Mouse (Mus musculus): ENCODE measurements around the gene Atoh7.
"Not testable (repeated sequence)": the region's sequence is repeated elsewhere in the genome, so short reads cannot be mapped to it uniquely, and the experiment has no call there.

The Atoh7 gene

DNA sequence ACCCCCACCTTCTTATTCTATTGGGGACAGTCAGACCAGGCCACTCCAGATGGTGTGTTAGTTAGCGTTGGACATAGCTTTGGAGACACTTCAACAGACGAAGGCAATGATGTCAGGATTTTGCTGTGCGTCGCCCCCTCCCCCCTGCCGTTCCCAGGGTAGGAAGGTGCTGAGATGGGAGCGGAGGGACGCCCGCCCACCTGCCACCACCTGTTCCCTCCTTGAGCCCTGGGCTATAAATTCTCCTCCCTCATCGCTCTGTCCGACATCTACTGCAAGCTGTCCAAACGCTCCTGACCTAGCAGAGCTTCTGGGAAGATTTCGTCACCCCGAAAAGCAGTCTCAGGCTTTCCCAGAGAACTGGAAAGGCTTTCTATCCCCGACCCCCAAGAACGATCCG lies at the start of gene Atoh7:
Gene Atoh7, plus strand, starts transcription at position 131 of the 400 bp plus-strand sequence.
- no peak for DNase-seq

DNA sequence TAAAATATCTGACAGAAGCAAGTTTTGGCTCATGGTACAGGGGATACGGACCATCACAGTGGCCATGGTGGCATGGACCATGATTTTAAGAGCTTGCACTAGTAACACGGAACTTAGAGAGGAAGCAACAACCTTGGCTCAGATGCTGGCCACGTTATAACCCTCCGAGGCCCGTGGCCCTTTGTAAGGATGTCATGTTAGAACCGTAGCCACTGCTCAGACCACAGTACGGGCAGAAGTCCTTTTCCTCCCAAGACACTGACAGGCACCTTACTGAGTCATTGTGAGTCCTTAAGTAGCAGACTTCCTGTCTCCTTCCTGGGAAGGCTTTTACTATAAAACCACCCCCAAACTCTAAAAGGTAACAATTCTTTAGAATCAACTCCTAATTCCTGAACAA lies 48.2 kb upstream of the Atoh7 start:
- DNase-seq: no peak

DNA sequence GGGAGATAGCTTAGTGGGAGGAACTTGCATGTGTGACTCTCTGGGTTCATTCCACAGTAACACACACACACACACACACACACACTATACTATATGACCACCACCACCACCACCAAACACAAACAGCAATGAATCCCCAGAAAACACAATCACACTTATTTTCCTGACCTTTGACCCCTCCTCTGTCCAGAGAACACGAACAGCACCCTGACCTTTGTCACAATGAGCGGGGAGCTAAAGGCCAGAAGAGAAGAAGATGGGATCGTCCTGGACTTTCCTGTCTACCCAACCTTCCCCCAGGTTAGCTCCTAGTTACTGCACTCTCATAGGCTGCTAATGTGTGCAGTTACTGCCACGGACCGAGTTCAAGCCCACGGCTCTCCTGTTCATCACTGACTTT lies 47.4 kb upstream of the Atoh7 start:
- DNase-seq: no peak

DNA sequence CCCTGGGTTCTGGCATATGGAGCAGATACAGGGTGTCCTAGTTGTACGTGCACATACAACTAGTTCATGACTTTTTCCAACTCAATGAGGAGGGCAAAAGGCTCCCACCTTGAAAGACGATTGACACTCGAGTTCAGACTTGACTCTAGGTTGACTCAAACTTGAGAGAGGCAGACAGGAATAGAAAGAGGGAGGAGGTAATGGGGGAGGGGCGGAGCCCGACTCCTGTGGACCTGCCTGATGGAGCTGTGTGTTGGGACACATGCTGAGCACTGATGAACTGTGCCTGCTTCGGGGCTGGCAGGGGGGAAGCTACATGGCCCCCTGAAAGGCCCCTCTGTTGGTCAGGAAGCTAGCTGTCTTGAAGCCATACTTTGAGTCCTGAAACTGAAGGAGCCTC lies 46.4 kb upstream of the Atoh7 start:
- no peak for DNase-seq

DNA sequence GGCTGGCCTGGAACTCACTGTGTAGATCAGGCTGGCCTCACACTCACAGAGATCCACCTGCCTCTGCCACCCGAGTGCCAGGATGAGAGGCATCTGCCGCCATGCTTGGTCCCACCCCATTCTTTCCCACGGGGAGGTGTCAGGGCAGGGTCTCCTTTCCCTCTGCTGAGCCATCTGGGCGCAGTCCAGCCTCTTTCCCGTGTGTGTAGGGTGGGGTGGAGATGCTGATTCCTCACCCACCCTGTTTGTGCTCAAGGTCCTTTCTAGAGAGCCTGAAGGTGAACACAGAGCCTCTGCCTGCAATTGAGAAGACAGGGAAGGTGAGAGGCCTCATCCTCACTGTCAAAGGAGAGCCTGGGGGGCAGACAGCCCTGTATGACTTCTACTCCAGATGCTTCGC lies 45.4 kb upstream of the Atoh7 start:
- DNase-seq: not testable (repeated sequence)

DNA sequence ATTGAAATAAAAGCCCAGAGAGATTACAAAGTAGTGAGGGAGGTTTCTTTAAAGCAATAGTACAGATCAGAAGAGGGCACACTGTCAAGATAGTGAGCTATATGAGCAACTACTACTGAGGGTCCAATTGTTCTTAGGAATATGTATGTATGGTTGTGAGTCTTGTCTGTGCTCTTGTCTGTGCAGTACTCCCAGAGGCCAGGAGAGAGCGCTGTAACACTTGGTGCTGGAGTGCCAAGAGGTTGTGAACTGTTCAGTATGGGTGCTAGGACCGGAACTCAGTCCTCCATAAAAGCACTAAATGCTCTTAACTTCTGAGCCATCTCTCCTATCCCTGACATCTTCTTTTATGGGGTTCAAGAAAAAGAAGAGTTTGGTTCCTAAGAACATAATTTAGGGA lies 44.9 kb upstream of the Atoh7 start:
- no peak for DNase-seq

DNA sequence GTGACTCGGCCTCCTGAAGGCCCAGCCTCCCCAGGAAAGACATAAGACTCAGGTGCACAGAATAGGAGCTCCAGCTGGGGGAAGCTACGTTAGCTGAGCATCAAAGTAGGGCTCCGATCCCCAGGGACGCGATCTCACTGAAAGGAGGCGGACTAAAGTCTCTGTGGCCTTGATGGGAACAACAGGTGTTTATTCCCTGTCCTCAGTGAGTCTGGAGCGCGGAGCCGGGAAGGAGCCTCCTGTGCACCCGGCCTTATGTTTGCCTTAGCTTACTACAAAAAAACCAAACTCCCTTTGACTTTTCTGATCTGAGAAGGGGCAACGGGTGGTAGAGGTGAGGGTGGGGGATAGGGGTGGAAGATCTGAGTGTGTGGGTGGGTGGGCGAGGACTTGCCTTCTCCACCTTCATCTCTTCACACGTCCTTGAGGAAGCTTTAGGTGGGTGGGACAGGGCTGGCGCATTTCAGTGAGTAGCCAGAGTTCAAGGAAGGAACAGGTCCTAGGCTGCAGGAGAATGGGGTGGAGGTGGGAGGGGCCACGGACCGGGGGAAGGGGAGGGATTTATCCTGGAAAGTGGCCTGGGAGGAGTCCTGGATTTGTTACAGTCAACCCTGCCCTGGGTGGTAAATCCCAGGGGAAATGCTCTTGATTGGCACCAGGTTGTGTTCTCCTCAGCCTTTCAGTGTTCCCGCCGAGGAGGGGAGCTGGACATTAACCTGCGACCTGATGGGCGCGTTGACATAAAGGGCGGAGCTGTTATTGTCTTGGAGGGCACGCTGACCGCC lies 42.3 kb upstream of the Atoh7 start:
- DNase-seq: no peak

DNA sequence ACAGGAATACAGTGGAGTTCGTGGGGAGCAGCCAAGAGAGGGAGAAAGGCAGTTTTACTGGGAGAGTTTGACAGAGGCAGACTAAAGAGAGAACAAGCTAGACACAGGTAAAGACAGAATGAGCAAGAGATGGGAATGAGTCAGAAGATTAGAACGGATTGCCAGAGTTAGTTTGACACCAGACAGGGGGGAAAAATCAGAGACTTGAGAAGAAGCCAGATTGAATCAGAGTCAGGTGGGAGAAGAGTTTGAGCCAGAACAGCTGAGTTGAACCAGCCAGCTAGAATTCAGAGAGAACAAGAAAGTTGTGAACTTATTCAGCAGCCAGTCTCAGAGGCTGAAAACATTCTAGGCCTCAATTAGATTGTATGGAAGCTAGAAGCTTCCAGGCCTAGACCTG lies 39.6 kb upstream of the Atoh7 start, which contains the start of gene Pbld1:
Gene Pbld1, plus strand, starts transcription at position 301 of the 400 bp plus-strand sequence.
- DNase-seq: no peak

DNA sequence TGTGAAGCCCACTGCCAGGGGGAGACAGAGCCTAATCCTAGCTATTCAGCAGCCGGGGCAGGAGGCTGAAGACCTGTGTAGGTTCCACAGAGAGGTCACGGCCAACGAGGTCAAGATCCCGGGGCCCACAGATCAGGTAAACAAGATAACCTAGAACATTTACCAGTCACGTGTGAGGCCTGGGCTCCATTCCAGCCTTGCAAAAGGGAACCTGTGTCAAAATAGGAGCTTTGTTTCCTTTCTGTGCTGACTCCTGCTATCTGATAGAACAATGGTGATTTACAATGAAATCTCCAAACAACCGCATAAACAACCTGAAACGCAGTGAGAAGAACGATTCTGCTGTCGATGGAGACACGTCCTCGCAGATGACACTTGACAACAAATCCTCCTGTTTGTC lies 39.0 kb upstream of the Atoh7 start:
- no peak for DNase-seq

DNA sequence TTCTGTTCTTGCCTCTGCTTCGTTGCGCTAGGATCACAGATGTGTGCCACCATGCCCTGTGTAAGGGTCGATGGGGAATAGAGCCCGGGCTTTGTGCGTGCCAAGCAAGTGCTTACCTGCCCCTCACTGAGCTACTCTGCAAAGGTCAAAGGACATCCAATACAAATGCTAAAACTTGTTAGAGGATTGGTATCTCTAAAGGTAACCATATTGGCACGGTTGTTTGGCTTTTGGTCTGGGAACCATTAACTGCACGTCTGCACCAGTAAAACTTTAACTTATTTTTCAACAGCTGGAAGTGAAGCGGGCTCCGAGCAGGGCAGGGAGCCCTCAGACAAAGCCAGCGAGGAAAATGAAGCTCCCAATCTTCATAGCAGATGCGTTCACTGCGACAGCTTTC lies 38.2 kb upstream of the Atoh7 start:
- DNase-seq: no peak

DNA sequence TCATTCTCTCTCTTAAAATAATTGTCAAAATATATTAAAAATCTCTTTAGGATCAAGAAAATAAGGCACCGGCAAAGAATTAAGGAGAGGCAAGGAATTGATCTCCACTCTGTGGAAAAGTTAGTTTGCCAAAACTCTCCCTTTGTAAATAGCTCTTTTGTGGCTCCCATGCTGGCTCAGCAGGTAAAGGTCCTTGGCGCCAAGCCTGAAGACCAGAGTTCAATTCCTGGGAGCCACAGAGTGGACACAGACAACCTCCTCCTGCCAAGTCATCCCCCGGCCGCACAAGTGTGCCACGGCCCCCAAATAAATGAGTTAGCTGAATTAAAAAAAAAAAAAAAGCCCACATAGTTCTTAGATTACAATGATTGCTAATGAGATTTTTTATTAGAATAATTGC lies 36.8 kb upstream of the Atoh7 start:
- DNase-seq: no peak

DNA sequence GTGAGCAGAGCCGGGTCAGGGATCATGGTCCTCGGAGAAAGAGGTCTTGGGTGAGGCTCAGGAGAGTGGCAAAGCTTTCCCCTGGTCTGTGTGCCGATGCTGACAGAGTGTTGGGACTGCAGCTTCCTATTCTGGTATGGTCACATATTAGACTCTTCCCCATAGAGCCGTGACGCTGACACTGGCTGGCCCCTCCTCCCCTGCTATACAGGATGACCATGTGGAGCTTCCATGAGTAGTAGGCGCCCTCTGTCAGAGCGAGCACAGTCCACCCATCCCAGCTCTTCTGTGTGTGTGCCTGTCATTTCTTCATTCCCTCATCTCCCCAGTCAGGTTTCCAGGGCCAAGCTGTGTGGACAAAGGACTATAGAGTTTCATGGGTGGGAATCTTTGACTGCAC lies 36.1 kb upstream of the Atoh7 start:
- no peak for DNase-seq

DNA sequence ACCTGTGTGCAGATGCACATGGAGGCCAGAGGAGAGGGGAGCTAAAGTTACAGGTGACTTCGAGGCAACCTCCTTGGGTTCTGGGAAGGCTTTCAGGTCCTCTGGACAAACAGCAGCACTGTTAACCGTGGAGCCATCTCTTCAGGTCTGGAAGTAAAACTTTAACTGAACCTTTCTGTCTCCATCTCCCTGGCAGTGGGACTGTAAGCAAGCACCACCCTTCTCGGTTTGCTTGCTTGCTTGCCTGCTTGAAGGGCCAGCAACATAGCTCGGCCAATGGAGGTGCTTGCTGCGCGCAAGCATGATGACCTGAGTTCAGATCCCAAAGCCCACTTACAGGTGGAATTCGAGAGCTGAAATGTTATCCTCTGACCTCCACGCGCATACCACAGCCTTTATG lies 34.9 kb upstream of the Atoh7 start:
- no peak for DNase-seq

DNA sequence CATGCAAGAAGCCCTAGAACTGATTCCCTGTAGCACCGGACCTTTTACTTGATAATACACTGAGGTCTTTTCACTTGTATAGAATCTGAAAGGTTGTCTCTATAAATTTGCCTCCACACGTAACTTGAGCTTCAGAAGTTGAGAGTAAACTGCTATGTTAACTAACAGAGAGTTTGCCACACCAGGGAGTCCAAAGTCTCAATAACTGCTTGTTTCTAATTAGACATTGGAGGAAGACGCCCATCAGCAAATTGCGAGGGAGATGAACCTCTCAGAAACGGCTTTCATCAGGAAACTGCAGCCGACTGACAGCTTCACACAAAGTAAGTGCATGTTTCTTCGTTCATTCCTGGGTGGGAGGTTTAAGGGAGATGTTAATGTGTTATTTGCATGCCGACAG lies 33.9 kb upstream of the Atoh7 start:
- no peak for DNase-seq

DNA sequence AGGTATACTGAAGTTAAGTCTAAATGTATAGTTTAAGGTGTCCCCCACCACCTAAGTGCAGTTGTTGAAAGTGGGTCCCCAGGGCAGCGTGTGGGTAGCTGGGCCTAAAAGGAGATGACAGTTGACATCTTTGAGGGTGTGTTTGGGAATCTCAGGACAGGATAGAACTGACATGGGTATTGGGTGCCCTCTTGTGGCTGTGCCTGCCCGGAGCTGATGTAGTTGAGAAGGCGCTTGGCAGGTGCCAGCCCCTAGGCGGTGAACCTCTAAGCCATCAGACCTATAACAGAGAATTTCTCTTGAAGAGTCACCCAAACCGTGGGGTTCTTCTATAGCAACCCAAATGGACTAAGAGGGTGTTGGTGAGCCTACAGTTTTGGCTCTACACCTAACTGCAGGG lies 33.5 kb upstream of the Atoh7 start:
- peak; percentile 76 for DNase-seq

DNA sequence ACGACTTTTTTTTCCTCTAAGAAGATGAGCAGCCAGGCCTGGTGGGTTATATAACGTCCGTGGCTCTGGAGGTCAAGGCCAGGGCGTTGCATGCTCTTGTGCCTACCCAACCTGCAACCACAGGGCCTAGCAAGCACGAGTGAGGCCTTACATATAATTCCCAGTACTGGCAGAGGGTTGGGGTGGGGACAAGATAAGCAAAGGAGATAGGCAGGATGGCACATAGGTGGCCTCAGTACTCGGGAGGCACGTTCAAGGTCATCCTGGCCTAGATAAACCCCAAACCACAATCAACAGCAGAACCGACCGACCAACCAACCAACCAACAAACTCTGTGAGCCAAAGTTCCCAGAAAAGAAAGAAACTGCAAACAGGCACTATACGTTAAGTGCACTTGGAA lies 13.1 kb upstream of the Atoh7 start:
- DNase-seq: no peak

DNA sequence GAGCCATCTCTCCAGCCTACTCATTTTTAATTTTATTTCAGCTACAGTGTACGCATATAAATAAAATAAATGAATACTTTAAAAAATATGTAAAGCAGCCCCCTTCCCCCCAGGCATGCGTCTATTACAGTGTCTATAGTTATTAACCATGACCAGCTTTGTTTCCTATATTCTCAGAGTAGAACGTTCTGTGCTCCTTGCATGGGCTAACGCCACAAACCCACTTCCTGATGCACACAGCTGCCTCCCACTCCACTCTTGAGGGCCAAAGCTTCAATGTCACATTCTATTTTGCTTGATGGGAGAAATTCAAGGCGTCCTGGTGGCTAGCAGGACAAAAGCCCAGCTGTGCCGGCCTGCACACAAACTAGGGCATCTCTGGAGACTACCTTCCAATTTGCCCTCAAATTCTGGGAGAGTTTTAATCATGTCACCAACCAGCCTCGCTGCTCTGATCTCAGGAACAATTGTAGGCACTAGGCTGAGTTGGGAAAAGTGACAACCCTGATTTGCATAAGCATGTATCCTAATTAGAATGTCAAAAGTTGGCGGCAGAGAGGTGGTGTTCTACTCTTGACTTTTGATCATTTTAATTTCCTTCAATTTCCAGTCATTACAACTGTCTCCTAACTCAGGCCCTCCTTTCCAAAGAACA lies 10.2 kb upstream of the Atoh7 start:
- no peak for DNase-seq

DNA sequence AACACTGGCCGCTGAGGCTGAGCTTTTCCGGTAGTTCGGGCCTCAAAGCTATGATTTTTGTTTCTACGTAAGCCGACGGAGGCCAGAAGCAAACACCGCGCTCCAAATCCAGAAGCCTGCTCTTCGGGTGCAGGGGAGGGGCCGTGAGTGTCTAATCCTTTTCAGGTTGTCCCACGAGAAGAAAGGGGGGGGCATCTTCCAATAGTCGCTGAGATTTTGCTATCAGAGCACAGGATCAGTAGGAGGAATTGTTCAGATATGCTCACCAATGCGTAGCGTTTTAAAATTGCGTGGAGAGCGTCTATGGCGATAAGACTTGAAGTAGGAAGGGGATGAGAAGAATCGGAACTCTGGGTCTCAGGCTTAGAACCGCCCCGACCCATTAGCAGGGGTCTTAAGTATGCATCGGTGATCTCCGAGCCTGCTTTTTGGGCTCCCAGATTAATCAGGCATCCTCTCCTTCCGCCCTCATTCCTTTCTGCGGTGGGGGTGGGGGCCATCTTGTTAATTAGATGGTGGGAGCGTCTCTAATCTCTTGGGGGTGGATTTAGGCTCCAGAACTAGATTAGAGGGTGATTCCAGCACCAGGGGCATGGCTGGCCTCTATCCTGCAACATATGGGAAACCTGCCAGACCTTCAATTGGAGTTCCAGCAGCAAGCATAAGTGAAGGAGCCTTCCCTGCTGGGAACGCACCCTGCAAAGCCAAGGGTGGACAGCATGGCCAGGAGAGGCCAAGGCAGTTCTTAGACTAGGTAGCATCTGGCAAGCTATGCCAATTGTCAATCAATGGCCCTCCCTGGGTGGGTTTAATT lies 9.5 kb upstream of the Atoh7 start:
- DNase-seq: peak; percentile 9

DNA sequence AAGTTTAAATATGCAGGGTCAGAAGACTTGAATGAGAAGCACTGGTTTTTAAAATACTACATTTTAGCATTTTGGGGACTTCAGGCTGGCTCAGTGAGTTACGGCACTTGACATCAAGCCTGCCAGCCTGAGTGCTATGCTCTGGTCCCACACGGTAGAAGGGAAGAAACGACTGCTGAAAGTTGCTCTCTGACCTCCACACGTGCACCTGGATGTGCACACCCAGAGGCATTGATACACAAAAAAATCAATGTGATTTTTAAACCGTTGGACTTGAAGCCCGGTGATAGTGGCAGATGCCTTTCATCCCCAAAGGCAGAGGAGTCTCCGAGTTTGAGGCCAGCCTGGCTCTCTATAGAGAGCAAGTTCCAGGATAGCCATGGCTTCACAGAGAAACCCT lies 7.5 kb upstream of the Atoh7 start:
- DNase-seq: no peak

DNA sequence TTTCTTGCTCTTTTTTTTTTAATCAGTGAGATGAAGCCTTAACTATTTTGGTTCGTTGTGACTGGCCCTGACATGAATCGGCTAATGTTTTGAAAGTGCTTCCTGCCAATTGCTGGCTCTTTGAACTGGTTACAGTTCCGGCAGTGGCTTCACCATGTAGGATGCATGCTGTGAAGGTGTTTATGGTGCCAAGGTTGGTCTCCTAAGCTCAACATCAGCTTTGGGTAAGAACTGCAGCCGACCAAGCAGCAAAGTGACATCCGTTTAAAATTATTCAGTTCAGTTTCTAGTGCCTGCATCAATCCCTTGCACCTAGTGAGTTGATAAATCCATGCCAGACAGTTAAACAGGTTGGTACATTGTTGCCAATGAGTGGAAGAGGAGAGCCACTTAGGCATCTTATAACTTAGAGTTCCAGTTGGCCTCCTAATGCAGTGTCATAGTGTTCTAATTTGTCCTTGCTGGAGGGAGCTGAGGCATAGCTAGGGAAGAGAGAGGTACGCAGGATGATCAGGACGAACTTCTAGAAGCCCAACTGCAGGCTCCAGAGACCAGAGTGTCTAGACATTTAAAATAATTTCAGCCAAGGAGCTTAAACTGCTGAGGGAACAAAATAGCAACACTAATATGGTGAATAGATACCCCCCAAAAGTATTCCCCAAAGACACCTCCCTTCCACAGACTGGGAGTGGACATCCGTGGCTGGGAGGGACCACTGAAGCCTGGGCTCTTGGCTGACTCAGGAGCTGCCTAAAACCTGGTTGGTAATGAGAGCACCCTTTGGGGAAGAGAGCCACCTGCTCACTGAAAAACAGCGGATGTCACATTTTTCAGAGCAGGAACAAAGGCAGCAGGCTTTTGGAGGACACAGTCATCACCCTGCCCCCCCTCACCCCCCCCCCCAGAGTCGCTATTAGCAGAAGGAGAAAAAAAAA lies 6.6 kb upstream of the Atoh7 start:
- no peak for DNase-seq

DNA sequence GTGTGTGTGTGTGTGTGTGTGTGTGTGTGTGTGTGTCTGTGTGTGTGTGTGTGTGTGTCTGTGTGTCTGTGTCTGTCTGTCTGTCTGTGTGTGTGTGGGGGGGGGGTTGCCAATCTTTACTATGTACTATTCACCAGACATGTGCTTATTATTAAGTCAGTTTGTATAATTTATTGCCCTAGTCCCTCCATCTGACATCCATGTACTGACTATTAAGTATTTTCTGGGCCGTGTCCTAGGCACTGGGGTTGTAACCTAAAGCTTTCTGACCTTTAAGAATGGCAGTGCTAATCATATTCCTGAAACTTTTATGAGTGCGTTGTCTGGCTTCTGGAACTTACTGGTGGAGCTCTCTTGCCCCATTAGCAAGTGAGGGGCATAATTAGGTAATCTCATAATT lies 2.7 kb upstream of the Atoh7 start:
- no peak for DNase-seq

DNA sequence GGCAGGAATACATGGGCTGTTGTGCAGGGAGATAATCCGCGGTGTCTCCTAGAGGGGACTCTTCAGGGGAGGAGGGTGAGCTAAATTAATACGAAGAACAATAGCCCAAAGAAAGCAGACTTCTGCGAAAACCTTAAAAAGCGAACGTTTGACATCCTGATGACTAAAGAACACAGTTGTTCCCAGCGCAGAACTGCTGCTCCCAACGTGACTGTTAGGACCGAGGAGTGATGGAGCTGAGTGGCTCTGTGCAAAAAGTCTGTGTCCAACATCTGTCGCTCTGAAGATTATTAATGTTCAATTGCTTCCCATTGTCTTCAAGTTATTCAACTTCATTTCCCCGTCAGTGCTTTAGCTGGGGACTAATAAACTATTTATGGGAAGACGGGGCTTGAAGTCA lies 1.3 kb upstream of the Atoh7 start:
- DNase-seq: no peak

All from layer of hippocampus, adult 9-11 months (tissue).